Mouse (Mus musculus): ENCODE data around the gene Wfdc6b. TPM values are rescaled to one million over a fixed set of nuclear protein-coding genes. Genes with fewer than 3 reads are reported as not detected.
"Not testable (repeated sequence)": the region's sequence is repeated elsewhere in the genome, so short reads cannot be mapped to it uniquely, and the experiment has no call there.

The Wfdc6b gene
- polyA plus RNA-seq (2012; rRNA removed): not detected in 2 replicates

DNA sequence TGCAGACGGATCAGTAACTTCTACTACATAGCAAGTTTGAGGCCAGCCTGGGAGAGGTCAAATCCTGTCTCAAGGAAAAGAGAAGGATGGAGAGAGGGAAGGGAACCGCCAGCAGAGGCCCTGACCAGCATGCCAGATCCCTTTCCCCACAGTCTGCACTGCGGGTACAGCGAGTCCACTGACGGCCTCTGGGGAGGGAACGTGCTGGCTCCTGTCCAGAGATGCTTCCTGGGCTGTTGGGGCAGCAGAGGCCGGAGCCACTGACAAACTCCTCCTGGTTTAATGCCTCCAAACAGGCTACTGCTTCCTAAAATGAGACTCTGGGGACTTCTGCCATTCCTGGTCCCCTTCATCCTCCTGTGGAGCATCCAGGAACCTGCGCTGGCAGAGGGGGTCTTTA lies at the start of gene Wfdc6b, which contains the start of gene Wfdc8:
Gene Wfdc6b (plus strand): TSS at position 52 of the 400 bp plus-strand sequence.
Gene Wfdc8 (minus strand): TSS at position 156 of the 400 bp plus-strand sequence.
- not testable (repeated sequence) for DNase-seq (ENCODE audit: extremely low spot score in 1 of 2, low spot score in 1 of 2)

DNA sequence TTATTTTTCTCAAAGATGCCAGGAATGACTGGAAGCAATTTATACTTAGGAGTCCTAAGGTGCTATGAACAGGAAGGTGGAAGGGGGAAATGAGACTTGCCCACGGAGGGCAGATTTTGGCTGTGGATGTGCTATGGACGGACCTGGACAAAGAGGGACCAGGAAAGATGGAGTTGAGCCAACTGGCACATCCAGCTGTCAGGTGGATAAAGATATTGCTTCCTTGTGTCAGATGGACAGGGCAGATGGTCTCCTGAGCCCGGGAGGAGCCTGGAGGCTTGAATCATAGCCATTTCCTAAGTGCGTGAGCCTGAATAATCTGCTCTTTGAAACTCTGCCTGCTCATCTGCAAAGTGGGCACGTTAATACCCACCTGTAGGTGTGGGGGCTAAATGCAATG lies 49.0 kb upstream of the Wfdc6b start:
- no peak for DNase-seq (ENCODE audit: extremely low spot score in 1 of 2, low spot score in 1 of 2)

DNA sequence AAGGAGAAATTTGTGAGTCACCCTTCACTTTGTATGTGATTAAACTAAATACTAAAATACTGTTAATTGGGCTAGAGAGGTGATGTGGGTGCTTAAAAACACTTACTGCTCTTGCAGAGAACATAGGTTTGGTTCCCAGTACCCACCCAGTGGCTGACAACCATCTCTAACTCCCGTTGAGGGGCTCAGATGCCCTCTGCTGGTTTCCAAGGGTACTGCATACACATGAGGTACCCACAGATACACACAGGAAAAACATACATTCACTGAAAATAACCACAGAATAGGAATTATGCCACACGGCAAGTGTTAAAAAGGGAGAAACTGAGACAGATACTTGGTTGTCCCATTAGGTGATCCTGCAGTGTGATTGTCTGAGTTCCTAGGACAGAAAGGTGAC lies 46.3 kb upstream of the Wfdc6b start:
- DNase-seq (ENCODE audit: extremely low spot score in 1 of 2, low spot score in 1 of 2): no peak

DNA sequence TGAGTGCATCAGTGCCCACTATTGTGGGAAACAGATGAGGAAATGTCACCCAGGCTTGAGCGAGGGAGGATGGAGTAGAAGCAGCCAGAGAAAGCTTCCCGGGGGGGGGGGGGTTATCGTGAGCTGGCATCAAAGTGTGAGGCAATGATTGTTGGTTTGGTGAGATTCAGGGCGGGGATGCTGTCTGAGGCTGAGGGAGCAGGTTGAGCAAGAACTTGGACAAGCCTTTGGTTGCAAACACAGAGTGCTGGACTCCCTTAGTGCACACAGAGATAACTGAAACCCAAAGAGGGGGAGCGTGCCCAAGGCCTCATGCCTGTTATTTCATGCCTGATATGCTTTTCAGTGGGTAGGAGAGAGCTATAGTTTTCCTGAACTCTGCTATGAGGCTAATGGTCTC lies 45.9 kb upstream of the Wfdc6b start:
- DNase-seq (ENCODE audit: extremely low spot score in 1 of 2, low spot score in 1 of 2): no peak

DNA sequence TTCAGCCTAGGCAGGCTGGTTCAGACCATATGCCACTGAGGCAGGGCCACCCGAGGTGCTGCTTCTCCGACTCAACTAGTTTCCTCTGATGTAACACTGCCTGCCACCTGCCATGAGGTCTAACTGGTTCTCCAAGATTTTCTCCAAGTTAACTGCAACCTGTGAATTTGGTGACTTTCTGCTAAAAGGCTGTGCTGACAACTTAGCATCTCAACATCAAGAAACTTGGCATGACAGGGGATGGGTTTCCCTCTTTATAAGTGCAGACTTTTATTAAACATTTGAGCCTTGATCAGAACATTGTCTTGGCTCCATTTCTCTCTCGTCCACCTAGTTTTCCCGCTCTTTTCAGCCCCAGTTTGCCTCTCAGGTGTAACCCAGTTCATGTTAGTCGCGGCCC lies 40.0 kb upstream of the Wfdc6b start, which contains the start of gene Spint3:
Gene Spint3 (minus strand): TSS at position 101 of the 400 bp plus-strand sequence.
- DNase-seq (ENCODE audit: extremely low spot score in 1 of 2, low spot score in 1 of 2): not testable (repeated sequence)

DNA sequence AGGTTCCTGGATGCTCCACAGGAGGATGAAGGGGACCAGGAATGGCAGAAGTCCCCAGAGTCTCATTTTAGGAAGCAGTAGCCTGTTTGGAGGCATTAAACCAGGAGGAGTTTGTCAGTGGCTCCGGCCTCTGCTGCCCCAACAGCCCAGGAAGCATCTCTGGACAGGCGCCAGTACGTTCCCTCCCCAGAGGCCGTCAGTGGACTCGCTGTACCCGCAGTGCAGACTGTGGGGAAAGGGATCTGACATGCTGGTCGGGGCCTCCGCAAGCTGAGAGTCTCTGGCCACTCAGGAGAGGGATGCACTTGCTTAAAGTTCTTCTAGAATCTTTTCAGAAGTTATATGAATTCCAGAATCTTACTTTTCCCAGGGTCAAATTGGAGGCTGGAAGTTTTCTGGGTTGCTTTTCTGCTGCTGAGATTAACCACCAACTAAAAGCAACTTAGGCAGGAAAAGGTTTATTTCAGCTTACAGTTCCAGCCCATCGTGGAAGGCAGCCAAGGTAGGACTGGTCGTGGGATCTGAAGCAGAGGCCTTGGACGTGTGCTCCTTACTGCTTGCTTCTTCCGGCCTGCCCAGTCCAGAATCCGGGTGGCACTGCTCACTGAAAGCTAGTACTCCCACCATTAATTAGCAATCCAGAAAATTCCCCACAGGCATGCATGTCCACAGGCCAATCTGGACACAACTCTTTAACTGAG lies 28.1 kb upstream of the Wfdc6b start, which contains the start of gene Wfdc6a:
Gene Wfdc6a (minus strand): TSS at position 423 of the 701 bp plus-strand sequence.
- DNase-seq (ENCODE audit: extremely low spot score in 1 of 2, low spot score in 1 of 2): not testable (repeated sequence)

DNA sequence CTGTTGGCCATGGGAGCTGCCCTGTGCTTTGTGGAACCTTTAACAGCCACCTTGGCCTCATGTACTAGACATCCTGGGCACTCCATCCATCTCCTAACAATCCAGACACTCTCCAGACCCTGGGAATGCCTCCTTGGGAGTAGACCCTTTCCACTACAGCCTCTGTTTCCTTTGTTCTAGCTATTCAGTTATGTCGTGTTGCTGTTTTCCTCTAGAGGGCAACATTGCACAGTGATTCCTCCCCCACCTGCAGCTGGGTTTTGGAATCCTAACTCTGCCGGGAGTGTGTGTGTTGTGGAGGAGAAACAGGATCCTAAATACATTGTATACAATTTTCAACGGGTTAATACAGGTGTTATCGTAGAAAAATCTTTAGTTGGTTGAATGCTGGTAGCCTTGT lies 21.3 kb upstream of the Wfdc6b start:
- peak in 1 of 2 experiments; percentile 58 for DNase-seq (ENCODE audit: extremely low spot score in 1 of 2, low spot score in 1 of 2)

DNA sequence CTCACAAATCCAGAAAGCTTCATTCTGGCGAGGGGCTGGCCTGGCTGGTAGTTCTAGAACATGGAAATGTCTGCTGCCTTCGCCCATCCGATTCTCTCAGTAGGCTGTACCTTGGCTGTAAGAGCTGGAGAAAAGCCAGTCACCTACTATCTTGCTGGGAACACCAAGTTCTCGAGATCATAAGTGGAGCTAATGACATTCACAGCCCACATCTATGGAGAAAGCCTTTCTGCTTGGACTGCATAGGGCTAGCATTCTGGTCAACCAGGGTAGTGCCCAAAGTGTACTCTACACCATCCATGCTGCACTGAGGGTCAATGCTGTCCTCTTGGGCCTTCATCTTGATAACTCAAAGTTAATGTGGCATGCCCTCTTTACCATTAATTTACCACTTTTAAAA lies 19.8 kb upstream of the Wfdc6b start, which contains the start of gene Eppin:
Gene Eppin (minus strand): TSS at position 101 of the 400 bp plus-strand sequence.
- no peak for DNase-seq (ENCODE audit: extremely low spot score in 1 of 2, low spot score in 1 of 2)

DNA sequence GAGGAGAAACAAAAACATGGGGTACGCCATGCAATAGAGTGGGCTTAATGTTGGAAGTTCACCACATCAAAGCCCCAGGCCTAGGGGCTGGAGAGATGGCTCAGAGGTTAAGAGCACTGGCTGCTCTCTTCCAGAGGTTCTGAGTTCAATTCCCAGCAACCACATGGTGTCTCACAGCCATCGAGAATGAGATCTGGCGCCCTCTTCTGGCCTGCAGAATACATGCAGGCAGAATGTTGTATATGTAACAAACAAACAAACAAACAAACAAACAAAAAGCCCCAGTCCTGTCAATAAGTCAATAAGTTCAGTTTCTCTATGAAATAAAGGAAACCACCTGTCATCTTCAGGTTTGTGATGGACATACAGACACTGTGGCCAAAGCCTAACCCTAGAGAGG lies 13.1 kb upstream of the Wfdc6b start:
- no peak for DNase-seq (ENCODE audit: extremely low spot score in 1 of 2, low spot score in 1 of 2)

DNA sequence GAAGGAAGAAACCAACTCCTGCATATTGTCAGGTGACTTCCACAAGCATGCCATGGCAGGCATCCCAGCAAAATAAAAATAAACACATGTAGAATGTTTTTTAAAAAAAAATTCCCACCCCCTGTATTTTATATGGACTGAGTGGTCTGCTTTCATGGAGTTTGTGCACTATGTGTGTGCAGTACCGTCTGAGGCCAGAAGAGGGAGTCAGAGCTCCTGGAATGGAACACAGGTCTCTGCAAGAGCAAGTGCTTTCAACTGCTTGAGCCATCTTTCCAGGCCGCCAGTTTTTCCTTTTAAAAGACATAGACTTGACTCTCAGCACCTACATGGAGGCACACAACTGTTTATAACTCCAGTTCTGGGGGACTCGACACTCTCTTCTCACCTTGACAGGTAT lies 9.8 kb upstream of the Wfdc6b start:
- no peak for DNase-seq (ENCODE audit: extremely low spot score in 1 of 2, low spot score in 1 of 2)

DNA sequence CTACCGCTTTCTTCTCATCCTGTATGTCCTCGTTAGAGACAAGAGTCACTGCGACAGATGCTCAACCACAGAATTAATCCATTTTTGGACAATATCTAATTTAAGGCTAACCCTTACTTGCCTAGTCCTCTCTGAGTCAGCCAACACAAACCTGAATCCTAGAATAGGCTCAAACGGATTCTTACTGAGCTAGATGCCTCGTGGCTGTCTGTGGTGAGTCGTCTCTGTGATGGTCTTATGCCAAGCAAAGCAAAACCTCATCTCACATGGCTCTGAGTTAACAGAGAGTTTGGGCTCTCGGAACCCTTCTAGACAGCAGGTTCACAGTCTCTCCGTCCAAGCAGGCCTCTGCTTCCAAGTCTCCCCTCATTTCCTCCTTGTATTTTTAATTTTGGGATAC lies 8.9 kb upstream of the Wfdc6b start:
- DNase-seq (ENCODE audit: extremely low spot score in 1 of 2, low spot score in 1 of 2): peak in 1 of 2 experiments; percentile 25

DNA sequence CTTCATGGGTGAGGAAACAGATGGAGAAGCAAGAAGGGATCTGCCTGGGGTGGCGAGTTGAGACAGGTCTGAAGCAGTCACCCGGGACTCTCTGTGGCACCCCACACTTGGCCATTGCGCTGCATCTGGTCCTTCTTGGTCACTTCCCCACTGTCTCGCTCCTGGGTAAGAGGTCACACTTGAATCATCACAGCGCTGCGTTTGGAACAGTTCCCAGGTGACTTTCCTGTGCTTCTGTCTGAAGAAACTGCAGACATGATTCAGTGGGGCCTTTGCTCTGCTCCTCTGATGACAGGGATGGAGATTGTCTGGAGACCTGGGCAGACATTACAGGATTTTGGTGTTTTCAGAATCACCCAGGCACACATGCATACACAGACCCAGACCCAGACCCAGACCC lies 4.5 kb upstream of the Wfdc6b start:
- no peak for DNase-seq (ENCODE audit: extremely low spot score in 1 of 2, low spot score in 1 of 2)

DNA sequence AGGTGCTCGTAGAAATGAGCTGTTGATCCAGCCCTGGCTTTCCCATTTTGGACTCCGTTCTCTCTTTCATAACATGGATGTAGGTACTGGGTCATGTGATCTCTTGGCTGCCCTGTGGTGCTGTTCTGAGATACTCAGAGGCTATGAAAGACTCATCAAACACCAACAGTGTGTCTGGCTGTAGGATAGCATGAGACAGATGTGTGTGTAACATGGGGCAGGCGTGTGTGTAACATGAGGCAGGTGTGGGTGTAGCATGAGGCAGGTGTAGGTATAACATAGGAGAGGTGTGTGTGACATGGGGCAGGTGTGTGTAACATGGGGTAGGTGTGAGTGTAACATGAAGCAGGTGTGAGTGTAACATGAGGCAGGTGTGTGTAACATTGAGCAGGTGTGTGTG lies 2.1 kb downstream of the Wfdc6b start:
- DNase-seq (ENCODE audit: extremely low spot score in 1 of 2, low spot score in 1 of 2): no peak

DNA sequence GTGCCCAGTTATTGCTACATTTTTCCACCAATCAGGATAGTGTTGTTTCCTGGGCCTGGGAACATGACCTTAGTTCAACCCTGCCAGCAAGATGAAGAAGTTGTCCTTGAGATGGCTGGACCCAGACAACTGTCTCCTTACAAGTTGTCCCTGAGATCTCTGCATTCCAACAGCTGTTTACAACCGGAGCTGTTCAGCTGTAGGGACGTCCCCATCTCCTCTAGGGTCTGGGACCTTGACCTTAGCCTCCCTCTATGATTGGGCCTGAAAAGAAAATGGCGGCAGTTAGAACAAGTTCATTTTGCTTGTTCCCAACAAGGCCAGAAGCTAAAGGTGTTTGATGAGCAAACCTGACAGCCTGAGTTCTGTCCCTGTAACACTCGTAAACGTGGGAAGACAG lies 5.7 kb downstream of the Wfdc6b start:
- DNase-seq (ENCODE audit: extremely low spot score in 1 of 2, low spot score in 1 of 2): no peak

DNA sequence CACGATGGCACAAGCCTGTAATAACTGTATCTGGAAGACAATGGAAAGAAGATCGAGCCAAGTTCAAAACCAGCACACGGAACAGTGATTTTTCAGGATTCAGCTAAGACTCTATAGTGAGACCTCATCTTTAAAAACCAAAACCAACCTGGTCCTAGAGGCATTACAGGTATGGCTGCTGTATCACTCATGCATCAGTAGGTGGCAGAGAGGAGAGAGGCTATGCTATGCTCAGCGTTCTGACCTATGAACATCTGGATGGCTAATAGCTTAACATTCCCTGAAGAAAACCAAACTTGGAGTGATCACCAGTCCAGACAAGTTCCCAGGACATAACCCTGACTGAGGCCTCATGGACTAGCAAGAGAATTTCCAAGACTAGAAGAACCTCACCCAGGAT lies 8.5 kb downstream of the Wfdc6b start:
- DNase-seq (ENCODE audit: extremely low spot score in 1 of 2, low spot score in 1 of 2): no peak

DNA sequence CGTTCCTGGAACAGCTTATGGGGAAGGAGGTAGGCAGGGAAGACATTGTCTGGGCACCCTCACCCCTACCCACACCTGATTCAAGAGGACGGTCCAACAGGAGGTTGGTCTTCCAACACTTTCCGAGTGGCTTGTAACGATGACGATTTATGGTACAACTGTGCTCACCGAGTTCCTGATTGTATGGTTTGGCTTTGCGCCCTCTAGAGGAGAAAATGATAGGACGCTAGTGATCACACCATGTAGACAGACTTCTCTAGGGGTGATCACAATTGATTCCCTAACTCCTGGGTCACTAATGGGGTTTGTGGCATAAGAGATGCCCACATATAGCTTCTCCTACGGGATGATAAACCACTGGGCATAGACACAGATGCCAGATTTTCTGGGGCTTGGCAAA lies 21.9 kb downstream of the Wfdc6b start:
- no peak for DNase-seq (ENCODE audit: extremely low spot score in 1 of 2, low spot score in 1 of 2)

DNA sequence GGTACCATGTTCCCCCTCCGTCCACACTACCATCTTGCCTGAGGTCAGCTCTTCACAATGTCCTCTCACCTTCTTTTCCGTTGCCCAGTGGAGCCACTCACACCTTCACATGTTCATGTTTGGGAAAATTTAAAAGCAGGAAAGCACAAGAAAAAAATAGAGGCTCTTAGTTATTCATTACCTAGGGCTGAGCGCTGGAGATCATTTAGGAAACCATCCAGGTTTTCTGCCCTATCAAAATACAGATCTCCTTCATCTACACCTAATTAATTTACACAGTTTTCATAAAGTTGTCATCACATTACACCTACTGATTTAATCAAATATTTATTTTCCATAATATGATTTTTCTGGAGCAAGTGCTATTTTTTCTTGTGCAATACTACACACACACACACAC lies 25.4 kb downstream of the Wfdc6b start, which contains the start of gene Wfdc16:
Gene Wfdc16 (minus strand): TSS at position 101 of the 400 bp plus-strand sequence.
- DNase-seq (ENCODE audit: extremely low spot score in 1 of 2, low spot score in 1 of 2): no peak

DNA sequence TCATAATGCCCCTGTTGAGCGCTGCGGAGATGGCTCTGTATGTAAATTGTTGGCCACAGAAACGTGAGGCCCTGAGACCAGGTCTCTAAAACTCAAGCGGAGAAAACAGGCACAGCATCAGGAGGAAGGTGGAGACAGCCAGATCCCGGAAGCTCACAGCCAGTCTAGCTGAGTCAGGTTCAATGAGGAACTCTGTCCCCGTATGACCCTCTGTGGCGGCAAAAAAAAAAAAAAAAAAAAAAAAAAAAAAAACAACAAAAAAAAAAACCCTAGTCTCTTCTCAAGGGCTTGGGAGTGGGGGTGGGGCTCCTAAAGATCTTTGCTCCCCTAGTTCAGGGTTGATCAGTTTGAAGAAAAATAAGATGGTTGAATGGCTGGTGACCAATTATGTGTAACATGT lies 27.8 kb downstream of the Wfdc6b start:
- no peak for DNase-seq (ENCODE audit: extremely low spot score in 1 of 2, low spot score in 1 of 2)

DNA sequence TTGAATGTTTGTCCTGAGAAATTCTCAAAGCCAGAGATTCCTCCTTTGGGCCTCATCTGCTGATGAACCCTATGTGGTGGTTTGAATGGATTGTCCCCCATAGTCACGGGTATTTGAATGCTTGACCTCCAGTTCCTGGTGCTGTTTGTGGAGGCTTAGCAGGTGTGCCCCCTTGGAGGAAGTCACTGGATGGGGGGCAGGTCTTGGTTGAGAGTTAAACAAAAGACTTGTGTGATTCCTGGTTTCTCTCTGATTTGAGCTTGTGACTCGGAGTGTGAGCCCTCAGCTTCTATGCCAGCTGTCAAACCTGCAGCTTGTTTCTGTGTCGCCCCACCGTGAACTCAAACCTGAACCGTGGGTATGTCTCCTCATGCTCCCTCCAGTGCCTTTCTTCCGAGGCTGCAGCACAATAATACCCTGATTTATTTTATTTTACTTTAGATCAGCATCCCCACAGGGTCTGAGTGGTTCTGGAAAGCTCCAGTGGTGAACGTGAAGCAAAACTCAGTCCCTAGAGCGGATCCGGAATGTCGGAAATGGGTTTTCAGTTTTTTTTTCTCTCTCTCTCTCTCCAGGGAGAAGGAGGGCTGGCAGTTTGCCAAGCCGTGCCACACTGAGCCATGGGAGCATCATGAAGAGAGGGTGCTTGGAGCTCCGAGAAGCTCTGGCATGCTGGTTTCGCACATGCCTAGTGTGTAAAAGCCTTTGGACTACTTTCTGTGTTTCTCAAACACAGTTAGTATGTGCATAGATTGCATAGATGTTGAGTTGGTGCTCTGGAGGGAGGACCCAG lies 28.8 kb downstream of the Wfdc6b start:
- DNase-seq (ENCODE audit: extremely low spot score in 1 of 2, low spot score in 1 of 2): peak in 1 of 2 experiments; percentile 27

DNA sequence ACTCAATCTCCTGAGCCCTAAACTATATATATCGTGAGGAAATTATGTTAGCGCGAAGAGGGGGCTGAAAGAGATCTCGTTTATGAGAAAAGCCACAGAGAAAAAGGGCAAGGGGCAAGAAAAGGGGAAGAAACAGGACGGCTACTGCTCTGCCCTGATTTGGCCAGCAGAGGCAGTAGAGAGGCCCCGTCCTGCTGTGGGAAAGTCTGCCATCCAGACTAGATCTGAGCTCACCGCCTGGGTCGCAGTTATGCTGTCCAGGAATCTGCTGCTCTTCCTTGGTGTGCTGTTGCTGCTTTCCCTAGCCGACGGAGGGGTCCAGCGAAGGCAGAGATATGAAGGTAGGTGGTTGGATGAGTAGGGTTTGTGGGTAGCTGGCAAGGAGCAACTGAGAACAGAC lies 42.5 kb downstream of the Wfdc6b start, which contains the start of gene Wfdc10:
Gene Wfdc10 (plus strand): TSS at position 189 of the 400 bp plus-strand sequence.
- peak in 1 of 2 experiments; percentile 26 for DNase-seq (ENCODE audit: extremely low spot score in 1 of 2, low spot score in 1 of 2)

DNA sequence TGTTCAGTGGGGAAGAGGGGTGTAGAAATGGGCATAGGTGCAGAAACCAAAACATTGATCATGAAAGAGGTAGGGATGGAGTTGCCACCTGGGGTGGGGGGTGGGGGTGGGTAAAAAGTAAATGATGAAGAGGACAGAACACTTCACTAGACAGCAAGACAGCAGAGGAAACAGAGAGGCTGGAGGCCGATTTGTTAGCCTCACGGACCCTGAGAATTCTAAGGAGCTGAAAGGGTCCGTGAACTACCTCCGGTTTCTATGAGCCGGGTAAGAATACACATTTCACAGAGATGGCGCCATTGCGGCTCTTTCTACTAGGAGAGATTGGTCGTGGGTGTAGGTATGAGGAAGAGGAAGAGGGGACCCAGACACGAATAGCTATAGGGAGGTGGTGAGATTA lies 43.2 kb downstream of the Wfdc6b start, which contains the start of gene Wfdc9:
Gene Wfdc9 (minus strand): TSS at position 101 of the 400 bp plus-strand sequence.
- DNase-seq (ENCODE audit: extremely low spot score in 1 of 2, low spot score in 1 of 2): no peak

All from frontal cortex, adult 2 months (tissue).